Mouse (Mus musculus): ENCODE results near the gene Tmsb10.

GRCm38 (mm10) chr6:72993054-72993687 lies 34.6 kb upstream of the Tmsb10 start:
- no peak for TF ChIP-seq CTCF (IDR thresholded peaks at IDR 0.05)
- no peak for TF ChIP-seq EP300 (IDR thresholded peaks at IDR 0.05)

All from lung, postnatal 0 days (tissue).